Mouse (Mus musculus) yolk sac, embryonic 10.5 days (tissue): ENCODE measurements at regions not wholly inside any gene's neighbourhood (a gene's known extent, or its start where the extent isn't known, plus 50 kb on each side); places are given as distances from the start of the nearest gene placed in this dataset.

Experiments
- DNase-seq: peaks from one replicate; pipeline ENCODE4 v3.0.0-alpha.2; 2017; ENCODE audit warnings: low spot score

GRCm38 (mm10) chr1:72000741-72001140 lies 211.4 kb downstream of the Mreg start:
- no peak for DNase-seq

DNA sequence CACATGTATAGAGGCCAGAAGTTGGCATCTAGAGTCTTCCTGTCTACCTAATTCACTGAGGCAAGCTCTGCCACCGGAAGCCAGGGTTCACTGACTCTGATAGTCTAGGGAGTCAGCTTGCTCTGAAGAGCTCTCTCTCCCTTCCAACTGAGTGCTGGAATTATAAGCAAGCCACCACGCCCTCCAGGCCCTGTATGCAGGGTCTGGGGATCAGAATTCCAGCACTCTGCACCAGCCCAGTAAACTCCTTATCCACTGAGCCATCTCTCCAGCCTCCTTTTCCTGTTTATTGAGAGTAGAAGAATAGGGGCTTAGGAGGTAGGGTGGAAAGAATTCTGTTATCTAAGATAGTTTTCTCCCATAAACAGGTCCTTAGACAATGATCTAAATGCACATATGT lies 215.3 kb downstream of the Mreg start:
- DNase-seq: no peak

- no peak for DNase-seq
Observed at GRCm38 (mm10) chr1:71996234-71996619, 215.9 kb downstream of the Mreg start.

DNA sequence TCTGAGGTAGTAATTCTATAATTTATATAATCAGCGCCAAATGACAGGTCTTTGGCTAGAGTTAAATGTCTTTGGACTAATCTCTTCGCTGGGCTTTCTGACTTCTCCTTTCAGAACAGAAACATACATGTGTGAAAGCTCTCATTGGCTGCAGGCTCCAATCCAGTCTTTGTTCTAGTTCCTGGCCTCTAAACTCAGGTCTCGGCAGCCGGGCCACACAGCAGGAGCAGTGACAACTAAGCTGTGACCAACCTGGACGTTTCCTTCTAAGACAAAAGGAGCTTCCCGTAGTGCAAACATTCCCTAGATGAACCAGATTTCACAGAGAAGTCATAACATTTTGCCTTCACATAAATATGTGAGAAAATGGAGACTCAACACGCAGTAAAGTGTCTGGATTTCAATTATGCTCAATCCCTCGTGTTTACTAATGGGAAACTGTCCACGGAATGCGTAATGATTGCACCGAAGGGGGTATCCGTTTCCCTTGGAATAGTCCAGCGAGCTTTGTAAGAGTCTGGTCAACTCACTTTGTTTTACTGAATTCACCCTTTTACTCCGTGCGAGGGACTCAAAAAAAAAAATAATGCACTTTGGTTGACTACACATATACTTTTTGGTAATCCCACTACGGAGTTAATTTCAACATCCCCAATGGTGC lies 216.4 kb downstream of the Mreg start:
- no peak for DNase-seq

DNA sequence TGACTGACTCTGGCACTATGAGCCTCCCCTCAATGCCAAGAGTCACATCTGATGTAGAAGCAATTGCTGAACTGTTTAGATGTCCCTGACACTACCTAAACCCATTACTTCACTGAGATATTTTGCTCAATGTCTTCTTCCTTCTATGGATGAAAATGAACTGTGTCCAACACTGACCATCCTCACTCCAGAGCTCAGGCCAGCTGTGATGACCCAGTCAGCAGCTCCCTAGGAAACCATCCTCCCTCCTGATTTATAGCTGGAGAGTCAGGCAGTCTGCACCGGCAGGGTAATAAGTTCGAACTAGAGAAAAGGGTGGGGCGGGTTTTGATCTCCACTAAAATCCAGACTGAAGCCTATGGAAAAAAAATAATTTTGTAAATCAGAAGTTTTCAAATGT lies 221.2 kb downstream of the Mreg start:
- no peak for DNase-seq

DNA sequence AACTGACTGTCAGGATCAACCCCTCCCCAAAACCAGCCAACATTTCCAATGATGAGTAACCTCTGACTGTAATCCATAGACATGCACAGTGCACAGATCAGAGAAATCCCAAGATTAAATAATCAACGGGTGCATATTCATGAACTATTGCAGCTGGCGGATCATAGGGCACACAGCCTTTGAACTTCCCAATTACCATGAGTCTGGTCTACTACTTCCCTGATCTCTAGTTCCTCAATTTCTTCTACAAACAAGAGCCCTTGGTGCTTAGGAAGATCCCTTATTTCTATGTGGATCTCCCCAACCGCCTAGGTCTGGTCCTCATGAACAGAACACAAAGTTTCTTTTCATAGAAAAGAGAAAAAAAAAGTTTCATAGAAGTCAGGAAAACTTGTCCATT lies 224.0 kb downstream of the Mreg start:
- DNase-seq: no peak

DNA sequence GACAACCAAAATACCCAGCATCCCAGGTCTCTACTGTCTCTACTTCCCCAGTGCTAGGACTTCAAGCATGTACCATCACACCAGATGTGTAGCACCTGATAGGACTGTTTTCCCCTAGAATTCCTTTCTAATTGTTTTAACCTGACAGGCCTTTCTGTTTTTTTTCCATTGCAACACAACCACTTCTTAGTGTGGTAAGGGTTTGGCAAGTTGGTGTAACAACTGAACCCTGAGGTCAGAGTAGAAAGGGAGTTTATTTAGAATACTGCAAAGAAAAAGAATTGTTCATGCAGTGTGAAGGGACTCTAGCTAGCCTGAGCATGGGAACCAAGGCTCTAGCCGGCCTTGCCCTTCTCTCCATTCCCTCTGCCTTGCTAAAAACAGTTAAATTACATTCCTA lies 226.1 kb downstream of the Mreg start:
- DNase-seq: no peak

GRCm38 (mm10) chr1:71983786-71984185 lies 228.3 kb downstream of the Mreg start:
- no peak for DNase-seq

DNA sequence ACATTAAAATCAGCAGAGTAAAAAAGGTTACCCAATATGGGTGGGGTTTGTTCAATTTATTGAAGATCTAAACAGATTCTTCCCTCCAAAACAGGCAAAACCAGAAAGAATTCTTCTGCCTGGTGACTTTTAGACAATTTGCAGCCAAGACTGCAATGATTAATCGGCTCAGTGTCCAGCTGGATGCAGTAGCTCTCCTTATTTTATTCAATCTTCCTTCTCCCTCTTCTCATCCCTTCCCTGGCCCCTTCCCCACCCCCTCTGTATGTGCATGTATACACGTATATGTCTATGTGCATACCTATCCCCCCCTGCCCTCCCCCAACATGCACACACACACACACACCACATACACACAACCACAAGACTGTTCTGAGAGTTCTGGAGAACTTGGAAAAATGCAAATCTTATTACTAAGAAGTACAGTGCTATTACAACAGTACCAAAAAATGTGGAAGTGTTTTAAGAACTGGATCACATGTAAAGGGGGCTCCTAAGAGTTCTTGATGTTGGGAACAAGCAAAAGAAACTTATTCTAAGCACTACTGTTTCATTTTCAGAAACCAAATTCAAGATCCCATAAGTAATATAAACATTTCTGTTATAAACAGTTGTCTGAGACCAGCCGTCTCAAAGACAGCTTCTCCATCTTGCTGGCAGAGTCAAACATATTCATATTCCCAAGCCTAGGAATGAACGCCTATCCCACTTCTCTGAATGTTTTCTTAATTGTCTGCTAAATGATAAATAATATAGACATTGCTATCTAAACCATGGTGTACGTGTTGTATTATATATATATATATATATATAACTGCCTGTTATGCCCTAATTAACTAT lies 229.5 kb downstream of the Mreg start:
- DNase-seq: no peak

- DNase-seq: peak; percentile 36
Observed at GRCm38 (mm10) chr1:71980624-71981023, 231.5 kb downstream of the Mreg start.

GRCm38 (mm10) chr1:71979261-71979660 lies 232.8 kb downstream of the Mreg start:
- no peak for DNase-seq

DNA sequence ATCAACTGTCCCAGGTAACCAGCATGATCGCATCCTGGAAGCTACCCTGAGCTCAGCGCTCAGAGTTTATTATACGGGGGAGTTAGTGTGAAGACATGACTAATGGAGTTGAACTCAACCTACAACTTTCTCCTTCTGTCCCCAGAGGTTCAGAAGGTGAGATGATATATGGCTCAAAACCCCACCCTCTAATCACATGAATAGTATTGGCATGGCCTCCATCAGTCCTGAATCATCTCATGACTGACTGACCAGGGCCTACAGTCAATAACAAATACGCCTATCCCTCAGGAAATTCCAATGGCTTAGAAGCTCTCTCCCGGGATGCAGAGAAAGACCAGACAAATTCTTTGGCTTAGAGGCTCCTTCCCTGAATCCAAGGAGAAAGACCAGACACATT lies 234.7 kb downstream of the Mreg start:
- DNase-seq: peak; percentile 65

DNA sequence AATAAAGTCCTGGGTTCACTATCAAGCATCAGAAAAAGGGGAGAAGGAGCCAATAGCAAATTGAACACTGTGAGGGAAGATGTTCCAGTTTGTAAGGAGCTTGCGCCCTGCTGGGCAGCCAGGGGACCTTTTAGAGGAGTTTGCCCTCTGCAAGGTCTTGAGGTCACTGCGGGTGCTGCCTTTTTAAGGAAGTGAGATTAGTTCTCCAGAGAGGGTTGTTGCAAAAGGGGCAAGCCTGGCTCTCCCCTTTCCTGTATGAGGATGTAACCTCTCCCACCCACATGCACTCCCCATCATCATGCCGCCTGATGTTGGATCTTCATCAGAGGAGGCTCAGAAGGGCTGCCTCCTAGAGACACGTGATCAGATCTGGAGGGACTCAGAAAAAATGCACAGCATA lies 237.4 kb downstream of the Mreg start:
- DNase-seq: no peak

DNA sequence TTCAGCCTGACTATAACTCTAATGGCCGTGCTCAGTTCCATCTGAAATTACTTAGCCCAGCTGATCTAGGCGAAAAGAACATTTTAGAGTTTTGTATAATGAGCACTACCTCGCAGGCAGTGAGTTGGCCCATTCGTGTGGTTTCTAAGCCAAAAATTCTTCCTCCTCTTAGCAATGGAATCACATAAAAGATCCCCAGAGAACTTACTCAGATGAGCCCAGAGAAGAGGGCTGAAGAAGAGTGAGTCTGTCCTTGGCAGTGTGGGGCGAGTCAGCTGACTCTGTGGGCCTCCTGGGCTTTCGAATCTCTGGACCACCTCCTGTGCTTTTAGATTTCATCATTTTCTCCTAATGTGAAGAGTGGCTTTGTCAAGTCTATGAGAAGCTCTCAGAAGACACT lies 240.2 kb downstream of the Mreg start:
- DNase-seq: no peak

- no peak for DNase-seq
Observed at GRCm38 (mm10) chr1:71970771-71971170, 241.3 kb downstream of the Mreg start.

- DNase-seq: no peak
Observed at GRCm38 (mm10) chr1:71967574-71968104, 244.5 kb downstream of the Mreg start.

GRCm38 (mm10) chr1:71964450-71965126 lies 247.5 kb downstream of the Mreg start:
- DNase-seq: no peak

DNA sequence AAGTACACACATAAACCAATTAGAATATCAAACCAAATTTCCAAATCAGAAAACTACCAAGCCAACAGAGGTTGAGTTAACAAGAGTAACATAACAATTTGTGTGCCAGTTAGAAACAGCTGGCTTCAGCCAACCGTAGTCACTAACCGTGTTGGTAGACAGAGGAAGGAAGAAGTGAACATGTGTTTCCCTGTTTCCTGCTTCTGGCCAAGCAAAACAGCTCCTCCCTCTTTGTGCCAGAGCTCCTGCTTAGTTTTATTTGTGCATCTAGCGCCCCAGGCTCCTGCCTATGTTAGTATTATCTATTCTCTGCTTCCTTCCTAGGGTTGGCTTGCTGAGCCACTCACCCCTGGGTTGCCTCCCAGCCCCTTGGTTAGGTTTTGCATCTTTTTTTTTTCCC lies 255.2 kb downstream of the Mreg start:
- DNase-seq: no peak

DNA sequence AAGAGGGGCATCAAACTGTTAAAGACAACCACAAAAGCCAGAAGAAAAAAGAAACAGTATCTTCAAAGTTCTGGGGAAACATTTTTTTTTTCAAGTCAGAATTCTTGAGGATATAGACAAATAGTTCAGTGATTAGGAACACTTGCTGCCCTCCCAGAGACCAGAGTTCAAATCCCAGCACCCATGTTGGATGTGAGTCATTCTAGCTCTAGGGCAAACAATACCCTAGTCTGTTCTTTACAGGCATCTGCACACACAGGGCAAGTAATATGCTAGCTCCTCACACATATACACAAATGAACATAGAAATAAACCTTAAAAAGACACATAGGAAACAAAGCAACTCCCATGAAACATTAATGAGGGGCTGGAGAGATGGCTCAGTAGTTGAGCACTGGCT lies 256.8 kb downstream of the Mreg start:
- no peak for DNase-seq

DNA sequence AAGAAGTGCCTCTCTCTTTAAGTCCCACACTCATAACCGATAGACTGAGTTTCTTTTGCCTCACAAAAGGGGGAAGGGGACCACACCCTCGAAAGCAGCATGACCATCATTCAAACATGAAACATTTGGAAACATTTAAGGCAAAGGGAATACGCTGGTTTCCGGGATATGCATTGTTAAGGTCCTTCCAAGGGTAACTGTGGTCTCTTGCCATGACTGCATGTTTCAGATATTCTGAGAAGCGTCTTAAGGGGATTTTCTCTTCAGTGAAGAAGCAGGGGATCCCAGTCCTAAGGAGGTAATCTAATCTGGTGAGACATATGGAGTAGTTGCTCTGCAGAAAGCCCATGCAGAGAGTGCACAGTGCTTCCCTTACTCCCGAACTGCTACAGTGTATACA lies 258.8 kb downstream of the Mreg start:
- no peak for DNase-seq

GRCm38 (mm10) chr1:71949549-71949948 lies 262.6 kb downstream of the Mreg start:
- DNase-seq: no peak

GRCm38 (mm10) chr1:71948686-71949085 lies 263.4 kb downstream of the Mreg start:
- DNase-seq: no peak

DNA sequence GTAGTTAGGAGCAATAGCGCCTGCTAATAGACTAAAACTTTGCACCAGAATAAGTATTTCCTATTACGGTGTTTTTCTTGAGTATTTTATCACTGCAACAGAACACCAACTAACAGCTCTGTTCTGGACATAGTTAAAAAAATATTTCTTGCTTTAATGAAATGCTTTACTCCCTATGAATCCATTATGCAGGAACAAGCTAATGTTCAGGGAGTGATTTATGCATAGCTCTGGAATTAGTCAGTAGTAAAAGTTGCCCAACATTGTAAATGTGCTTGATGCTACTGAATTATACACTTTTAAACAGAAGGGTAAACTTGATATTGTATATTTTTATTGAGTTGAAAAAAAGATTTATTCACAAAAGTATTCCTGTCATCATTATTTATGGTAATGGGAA lies 264.6 kb downstream of the Mreg start:
- DNase-seq: no peak
